Mouse (Mus musculus): ENCODE data around the gene Rxra.

The Rxra gene

DNA sequence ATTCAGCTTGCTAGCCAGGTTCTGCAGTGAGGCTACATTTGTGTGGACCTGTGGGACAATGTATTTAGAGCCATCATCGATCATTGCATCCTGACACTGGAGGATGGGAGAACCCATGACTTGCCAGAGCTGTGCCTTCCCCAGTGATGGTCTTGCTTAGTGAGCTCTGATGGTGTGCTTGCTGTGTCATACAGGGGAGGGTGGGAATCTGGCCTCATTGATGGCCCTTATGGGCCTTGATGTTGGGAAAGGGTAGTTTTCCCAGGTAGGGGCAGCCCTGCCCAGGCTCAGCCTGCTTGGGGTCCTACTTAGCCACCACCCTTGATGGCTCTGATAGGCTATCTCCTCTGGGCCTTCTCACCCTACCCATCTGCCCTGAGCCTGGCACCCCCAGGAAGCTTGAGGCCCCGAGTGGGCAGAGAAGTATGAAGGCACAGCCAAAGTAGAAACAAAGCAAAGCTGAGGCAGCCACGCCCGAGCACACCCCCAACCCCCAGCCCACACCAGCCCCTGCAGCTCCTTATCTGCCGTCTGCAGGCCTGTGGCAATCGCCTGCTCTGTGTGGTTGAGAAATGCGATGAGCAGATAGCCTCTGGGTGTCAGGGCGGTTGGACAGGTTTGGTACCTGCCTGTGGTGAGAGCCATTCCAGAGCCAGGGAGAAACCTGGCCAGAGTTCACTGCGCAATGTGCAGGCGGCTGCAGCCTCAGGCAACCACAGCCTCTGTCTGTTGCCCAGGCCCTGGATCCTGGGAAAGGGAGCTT lies 26.8 kb downstream of the Rxra start:
- DNase-seq (ENCODE audit: low spot score) = no peak

DNA sequence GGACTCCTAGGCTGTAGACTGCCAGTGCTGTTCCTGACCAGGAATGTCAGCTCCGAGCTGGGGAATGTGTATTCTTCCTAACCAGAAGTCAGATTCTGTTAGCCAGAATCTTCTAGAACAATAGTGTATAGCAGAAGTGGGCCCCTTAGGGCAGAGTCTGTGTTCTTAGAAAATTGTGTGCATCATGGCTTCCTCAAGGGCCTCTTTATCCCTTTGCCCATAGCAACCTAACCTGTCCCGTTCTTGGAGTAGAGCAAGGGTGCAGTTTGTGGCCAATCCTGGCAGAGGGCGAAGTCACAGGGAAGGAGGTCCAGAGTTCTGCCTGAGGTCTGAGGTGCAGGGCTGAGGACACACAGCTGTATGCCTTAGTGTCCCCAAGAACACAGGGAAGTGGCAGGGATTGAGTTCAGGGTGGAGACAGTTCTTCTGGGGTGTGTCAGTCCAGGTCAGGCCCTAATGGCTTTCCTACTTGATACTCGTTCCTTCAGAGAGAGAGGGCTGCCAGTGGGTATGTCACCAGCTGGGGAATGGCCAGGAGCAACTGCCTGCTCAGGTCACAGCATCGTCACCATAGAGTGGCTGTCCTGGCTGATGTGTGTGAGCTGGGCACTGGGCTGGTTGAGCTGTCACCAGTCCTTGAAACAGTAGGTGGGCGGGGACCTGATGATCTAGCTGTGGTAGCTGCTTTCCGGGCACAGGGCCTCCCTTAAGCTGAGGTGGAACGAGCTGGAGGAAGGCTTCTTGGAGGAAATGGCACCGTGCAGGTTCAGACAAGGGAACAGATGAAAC lies 27.8 kb downstream of the Rxra start:
- DNase-seq (ENCODE audit: low spot score) = no peak

DNA sequence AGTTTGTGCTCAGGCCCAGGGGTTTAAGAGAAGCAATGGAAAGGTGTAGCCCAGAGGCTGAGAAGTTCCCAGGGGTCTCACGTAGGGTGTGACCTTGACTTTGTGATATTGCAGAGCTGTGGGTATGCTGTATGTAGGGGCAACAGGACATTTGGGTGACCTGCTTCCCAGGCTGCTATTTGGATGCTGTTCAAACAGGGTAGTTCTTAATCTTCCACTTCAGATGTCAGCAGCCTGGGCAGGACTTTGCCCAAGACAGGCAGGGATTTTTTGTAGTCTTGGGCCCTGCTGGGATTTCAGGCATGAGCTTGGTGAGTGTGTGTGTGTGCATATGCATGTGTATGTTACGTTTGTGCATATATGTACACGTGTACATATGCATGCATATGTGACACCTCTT lies 28.4 kb downstream of the Rxra start:
- DNase-seq (ENCODE audit: low spot score) = no peak

DNA sequence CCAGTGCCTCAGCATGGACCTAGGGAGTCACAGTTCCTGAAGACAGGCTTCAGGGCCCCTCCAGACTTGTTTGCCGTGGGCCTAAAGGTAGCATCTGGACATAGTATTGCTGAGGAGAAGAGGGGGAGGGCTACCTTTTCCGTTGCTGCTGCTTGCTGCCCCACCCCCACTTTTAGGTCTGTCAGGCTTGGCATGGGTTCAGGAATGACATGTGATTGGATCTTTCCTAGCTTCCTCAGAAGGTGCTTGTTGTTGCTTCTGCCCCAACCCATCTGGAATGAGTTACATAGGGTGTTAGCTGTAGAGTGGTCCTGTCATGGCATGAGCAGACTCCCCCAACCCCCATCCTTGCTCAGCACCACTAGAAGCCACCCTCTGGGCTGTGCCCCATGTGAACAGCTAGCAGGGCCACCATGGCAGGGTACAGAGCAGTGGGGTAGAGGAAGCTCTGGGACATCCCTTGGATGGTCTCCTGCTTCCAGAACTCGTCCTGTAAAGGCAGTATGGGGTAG lies 34.7 kb downstream of the Rxra start:
- DNase-seq (ENCODE audit: low spot score) = no peak

DNA sequence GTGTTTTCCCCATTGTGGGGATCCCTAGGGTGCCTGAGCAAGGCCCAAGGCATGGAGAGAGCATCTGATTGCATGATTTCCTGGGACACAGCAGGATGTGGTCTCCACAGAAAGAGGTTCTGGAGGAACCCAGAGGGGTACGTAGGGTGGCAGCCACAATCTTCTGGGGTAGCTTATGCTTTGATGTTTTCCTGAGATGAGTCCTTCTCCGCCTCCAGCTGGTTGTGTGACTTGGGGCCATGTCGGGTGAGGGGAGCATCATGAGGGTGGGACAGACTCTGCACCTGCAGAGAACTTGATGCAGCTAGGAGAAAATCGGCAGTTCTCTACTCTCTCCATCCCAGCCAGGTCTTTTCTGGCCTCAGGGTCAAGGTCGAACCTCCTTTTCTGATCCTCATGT lies 36.4 kb downstream of the Rxra start:
- no peak for DNase-seq (ENCODE audit: low spot score)

DNA sequence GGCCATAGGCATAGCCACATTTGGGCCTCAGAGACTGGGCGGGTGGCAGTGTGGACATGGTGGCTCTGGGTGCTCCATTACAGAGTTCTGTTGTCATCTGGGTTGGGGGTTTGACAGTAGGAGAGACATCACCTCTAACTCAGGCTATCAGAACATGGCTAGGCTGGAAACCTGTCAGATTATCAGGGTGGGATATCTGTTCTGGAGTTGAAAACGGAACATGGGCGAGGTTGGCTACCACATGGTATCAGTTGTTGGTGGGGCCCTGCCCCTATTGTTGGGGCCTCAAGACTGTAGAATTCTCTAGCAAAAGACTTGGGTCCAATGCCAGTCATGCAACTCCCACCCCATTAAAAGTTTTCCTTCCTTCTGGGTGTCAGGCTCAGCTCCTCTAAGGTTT lies 37.1 kb downstream of the Rxra start:
- DNase-seq (ENCODE audit: low spot score) = no peak

DNA sequence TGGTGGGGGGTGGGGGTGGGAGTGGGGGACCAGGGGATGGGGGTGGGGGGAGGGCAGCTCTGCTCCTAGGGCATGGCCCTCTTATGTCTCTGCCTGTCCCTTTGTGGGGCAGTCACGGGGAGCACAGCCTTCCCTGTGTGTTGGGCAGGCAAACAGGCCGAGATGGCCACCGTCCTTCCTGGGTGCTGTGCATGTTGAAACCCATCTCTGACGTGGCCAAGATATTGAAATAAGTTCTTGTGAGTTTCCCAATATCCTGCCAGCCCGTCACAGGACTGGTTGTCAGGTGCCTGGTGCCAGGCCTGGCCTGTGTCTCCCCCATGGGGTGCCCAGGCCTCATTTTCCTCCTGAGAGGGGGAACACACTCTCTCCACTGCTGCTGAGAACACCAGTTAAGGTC lies 37.9 kb downstream of the Rxra start:
- no peak for DNase-seq (ENCODE audit: low spot score)

DNA sequence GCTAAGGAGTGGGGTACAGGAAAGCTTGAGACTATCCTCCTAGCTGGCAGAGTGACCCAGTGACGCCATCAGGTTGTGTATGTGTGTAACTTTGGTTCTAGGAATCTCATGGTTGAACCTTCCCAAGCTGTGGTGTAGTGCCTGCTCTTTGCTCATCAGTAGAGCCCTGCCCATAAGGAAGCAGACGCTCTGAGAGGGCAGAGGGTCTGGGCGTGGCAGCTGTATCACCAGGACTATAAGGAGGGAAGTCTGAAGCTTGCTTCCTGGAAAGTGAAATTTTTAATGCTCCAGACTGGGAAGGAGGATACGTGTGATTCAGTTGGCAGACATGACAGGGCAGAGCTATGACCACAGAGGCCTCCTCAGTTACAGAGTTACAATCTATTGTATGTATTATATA lies 39.0 kb downstream of the Rxra start:
- DNase-seq (ENCODE audit: low spot score) = no peak

DNA sequence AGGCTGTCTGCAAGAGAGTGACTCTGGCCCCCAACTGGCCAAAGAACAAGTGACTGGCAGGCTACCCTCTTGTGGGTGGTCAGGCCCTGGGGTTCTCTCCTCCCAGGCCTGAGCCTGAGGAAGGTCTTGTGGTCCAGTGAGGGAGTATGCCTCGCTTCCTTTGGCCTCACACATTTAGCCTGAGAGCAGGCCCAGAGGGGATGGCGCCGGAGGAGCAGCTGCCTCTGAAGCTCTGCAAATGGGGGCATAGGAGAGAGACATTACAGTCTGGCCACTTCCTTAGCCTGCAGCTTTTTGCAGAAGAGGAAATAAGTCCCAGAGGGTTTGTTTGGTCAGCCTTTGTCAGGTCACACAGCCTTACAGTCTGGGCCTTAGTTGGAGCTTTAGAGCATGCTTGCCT lies 40.1 kb downstream of the Rxra start:
- no peak for DNase-seq (ENCODE audit: low spot score)

DNA sequence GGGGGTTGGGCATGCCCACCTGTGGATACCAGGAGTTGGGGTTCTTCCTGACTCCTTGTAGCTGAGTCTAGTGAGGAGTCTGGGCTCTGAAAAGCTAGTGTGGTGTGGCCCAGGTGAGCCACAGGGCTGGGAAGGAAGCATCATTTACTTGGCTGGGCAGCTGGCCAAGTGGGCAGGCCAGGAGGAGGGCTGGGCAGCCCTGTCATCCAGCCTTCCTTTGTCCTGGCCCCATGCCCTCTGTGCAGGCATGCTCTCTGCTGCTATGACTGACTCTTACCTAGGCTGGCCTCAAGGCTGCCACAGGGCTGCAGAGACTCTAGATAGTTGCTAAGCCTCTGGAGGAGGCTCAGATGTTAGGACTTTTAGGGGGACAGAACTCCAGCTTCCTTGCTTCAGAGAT lies 42.0 kb downstream of the Rxra start:
- DNase-seq (ENCODE audit: low spot score) = no peak

DNA sequence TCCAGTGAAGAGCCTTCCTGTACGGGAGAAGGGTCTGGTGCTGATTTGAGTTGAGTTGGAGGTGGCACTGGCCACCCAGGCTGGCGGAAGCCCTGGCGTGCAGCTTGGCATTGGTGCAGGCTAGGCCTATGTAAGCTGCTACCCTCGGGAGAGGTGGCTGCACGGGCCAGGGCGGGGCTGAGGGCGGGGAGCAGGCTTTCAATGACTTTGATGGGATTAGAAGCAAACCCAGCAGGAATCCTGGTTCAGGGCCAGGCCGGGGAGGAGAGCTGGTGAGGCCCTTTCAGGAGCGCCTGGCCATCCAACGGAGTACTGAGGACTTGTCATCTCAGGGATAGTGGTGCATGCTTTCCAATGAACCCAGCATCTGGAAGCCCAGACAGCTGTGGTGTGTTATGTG lies 43.4 kb downstream of the Rxra start:
- no peak for DNase-seq (ENCODE audit: low spot score)

DNA sequence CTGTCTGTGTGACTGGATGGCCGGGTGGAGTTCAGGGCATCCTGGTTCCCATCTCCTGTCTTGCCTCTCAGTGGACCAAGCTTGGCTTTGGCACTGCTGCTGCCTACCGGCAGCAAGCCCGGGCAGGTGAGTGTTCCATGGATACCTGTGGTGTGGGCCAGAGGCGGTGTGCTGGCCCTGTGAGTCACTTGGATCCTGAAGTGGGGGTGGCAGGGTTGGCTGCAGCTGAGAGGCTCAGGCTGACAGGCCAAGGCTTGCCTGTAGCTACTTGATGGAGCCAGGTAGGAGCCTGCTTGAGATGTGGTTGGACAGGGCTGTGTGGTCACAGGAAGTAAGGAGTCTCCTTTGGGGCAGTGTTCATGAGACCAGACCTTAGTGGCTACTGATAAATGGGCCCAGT lies 45.4 kb downstream of the Rxra start:
- no peak for DNase-seq (ENCODE audit: low spot score)

DNA sequence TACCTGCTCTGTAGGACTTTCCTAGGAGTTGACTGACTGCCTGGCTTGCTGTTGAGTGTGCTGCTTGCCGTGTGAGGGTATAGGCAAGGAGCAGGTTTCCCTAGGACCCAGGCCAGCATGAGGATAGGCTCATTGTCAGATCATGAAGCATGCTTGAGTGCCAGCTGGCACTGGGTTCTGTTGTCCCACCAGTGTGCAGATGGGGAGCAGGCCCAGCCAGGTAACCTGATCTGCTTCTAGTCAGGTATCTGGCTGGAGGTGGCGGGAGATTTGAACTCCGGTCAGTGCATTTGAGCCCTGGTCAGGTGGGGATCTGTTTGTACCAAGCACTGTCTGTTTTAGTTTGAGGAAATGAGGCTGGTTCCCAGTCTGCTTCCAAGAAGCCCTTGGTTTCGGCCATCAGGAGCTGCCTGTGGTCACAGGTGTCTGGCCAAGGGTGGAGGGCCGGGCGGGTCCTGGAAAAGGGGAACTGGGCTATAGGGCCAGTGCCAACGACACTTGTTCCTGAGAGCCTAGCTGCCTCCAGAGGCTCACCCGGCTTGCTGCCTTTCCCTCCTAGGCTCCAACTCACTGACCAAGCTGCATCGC lies 48.6 kb downstream of the Rxra start:
- DNase-seq (ENCODE audit: low spot score) = no peak

DNA sequence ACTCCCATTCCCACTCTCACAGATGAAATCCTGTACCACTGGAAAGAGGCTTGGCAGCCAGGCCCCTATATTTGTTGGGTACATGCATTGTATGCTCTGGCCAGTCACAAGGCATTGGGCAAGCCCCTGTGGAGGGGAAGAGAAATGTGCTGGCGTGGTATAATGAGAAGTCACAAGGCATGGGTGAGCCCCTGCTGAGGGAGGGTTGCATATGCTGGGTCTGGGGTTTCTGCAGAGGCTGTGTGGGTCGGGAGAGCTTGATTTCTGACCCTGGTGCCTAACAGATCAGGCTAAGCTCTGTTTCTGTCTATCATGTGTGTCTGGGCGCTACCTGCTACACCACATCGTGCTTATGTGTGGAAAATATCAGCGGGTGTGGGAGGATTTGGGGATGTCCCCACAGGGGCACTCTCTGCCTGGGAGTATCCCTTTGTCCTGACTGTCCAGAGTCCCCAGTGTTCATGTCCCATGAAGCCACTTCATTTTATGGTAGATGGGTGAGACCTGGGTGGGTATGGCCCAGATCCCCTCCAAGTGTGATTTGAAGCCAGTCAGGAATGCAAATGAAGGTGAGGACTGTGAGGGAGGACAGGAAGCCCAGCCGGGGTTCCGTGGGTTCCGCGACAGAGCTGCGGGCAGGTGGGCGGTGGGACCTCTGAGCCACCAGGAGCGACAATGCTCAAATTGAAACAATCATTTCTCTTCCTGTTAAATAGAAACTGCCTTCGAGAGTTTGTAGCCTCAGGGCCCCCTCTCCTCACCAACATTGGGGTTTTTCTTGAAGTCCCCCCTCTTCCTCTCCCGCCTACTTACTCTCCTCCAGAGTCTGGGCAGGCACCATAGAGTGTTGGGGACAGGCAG lies 52.0 kb downstream of the Rxra start:
- no peak for DNase-seq (ENCODE audit: low spot score)

DNA sequence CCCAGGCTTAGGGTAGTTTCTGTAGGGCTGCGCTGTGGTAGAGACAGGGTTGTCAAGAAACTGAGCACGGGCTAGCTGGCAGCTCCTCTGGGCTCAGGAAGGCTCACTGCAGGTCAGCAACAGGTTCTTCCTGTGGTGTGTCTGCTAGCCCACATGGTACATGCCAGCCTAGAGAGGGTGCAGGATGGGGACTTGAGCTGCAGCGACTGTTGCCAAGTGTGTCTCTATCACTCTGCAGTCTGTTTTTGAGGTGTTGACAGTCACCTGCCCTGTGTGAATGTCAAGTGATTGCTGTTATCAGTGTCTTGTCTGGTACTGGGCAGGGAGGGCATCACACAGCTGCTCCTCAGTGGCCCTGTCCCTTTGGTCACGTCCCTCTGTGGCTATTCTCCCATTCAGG lies 52.8 kb downstream of the Rxra start:
- no peak for DNase-seq (ENCODE audit: low spot score)

DNA sequence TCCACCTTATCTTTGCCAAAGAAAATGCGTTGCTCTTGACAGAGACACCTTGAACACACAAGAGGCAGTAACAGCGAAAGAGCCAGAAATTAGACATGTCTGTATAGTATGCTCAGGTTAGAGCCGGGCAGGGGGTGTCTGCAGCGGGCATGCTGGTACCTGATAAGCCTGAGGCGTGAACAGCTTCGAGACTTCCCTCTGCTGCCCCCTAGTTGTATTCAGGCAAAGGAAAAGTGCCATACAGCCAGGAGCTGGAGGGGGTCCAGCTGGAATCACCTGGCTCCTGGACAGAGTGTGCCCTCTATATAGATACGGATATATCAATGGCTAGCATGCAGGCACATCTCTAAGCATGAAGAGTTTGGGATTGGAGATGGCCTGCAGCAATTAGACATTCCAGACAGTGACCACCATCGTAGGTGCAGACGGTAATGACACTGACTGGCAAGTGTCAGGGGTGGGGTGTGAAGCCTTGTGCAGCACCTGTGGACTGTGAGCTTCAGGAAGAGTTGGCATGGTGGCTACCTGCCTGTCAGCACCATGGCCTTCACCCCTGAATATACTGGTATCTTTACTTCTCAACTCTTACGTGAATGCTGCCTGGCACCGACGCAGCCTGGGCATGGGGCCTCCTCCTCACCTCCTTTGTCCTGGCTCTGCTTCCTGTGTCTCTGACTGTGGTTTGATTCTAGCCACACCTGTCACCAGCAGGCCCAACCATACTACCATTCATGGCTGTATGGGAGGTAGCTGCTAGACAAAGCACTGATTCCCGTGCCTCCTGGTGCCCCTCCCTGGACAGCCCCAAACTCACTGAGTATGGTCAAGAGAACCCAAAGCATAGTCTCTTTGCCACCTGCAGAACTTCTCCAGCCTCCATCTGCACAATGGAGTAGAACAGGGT lies 54.0 kb downstream of the Rxra start:
- DNase-seq (ENCODE audit: low spot score) = no peak

DNA sequence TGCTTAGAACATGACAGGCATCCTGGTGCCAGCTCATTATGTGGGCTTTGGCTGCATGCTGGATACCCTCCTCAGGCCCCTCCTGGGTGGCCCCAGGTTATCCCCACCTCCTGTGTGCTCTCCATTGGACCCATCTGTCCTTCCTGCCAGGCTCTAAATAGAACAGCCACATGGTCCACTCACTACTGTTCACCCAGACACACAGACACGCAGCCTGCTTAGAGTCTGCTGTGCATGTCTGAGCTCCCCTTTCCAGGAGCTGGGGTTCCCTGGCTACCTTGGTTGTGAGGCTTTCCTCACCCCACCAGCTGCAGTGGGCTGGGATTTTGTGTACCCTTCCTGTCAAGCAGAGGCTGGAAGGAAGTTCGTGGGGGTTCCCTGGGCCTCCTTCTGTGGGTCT lies 56.8 kb downstream of the Rxra start:
- no peak for DNase-seq (ENCODE audit: low spot score)

DNA sequence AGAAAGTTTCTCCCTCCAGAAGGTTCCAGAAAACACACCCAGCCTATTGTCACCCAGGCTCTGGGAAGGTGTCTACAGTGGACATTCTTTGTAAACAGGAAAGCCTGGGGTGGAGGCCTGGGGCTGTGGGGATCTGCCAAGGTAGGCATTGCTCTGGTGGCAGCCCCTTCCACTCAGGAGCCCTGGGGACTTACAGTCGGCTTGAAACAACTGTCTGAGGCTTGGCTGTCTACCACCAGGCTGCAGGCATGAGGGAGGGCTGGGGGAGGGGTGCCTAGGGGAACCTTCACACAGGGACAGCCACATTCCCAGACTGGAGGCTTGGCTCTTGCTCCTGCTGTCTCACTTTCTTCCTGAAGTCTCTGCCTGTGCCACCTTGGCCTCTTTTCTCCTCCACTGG lies 58.1 kb downstream of the Rxra start:
- DNase-seq (ENCODE audit: low spot score) = no peak

DNA sequence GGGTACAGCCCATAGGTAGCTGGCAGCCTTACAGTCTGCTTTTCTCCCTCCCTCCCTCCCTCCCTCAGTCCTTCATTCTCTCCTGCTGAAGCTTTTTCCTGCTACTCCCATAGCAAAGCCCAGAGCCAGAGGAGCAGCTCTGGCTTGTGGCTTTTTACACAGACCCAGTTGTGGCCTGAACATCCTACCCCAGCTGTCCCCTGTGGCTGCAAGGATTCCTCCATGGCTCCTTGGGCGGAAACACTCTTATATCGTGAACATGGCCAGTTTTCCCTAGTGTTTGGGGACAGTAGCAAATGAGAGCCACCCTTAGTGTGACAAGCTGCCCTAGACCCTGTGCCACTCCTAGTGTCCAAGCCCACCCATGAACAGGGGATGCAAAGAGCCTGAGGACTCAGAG lies 58.6 kb downstream of the Rxra start:
- no peak for DNase-seq (ENCODE audit: low spot score)

DNA sequence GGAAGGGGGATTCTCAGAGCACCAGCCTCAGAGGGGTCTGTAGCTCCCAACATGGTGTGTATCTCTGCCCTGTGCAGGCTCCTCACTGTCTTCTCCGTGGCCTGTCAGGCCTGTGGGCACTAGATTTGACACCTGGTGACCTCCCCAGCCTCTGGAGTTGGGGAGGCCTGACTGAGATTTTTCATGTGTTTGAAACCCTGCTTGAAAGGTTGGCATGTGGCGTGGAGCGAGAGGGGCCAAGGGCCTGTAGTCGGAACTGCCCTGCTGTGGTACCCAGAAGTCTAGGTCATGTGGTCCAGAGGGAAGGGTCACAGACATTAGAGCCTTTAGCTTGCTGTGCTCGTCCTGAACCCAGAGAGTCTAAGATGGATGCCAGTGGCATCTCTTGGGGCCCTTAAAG lies 60.6 kb downstream of the Rxra start:
- DNase-seq (ENCODE audit: low spot score) = no peak

DNA sequence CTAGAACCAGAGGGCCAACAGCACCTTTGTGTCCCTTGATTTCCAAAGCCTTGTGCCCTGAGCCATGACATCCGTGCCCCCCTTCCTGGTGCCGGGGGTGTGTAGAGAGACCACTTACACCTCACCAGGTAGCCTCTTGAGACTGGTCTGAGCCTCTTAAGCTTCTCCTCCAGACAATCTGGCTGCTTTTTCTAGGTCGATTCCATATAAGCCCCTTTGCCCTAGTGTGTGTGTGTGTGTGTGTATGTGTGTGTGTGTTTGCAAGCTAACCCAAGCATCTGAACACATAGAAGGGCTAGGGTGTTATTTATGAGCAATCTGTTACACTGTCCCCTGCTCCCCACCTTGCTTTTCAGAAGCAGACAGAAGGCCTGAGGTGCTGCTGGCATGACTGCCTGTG lies 62.2 kb downstream of the Rxra start:
- DNase-seq (ENCODE audit: low spot score) = no peak

Measured in left cerebral cortex, adult 11 months (tissue).